Mouse (Mus musculus) retina, embryonic 14.5 days (tissue): Measurements from ENCODE around the gene B130006D01Rik.

Experiments used
- DNase-seq: peaks from one replicate; pipeline ENCODE4 v3.0.0-alpha.2; 2015; ENCODE audit warnings: low spot score

Gene B130006D01Rik

GRCm38 (mm10) chr11:95770720-95771364, 47.5 kb downstream of the B130006D01Rik start:
- peak; percentile 58 for DNase-seq

- no peak for DNase-seq
Measured at GRCm38 (mm10) chr11:95771665-95772064, 48.3 kb downstream of the B130006D01Rik start.

- no peak for DNase-seq
Measured at GRCm38 (mm10) chr11:95773264-95773663, 49.9 kb downstream of the B130006D01Rik start.
